Mouse (Mus musculus) intestine, embryonic 14.5 days (tissue): ENCODE results near the gene Stradb. TPM values are rescaled to one million over a fixed set of nuclear protein-coding genes. Genes with fewer than 3 reads are reported as not detected.

ENCODE experiments used
- ATAC-seq: fragments of 200-750 bp; cut with Nextera tagmentation; replicated peaks from 2 replicates; pipeline ENCODE4 v1.8.0; 2017; ENCODE audit warnings: low read depth, moderate number of reproducible peaks, moderate TSS enrichment, moderate library complexity; ENCODE audit not compliant: low FRiP score, low TSS enrichment
- DNase-seq: peaks from one replicate; pipeline ENCODE4 v3.0.0-alpha.2; 2018; ENCODE audit warnings: low spot score
- H3K27ac ChIP-seq: fragments of 300-500 bp; sonication (generic); 2 replicates; pipeline ENCODE4 v1.5.1; 2014; ENCODE audit warnings: low read depth, mild to moderate bottlenecking, control low read depth
- H3K27me3 ChIP-seq: fragments of 300-500 bp; sonication (generic); replicated peaks from 2 replicates; pipeline ENCODE4 v1.6.1; 2014; ENCODE audit warnings: low read length, control low read depth; ENCODE audit not compliant: control insufficient read depth, insufficient read depth
- H3K36me3 ChIP-seq: fragments of 300-500 bp; sonication (generic); 2 replicates; pipeline ENCODE4 v1.6.1; 2014; ENCODE audit warnings: low read length, control low read depth; ENCODE audit not compliant: control insufficient read depth, insufficient read depth
- H3K4me1 ChIP-seq: fragments of 300-500 bp; sonication (generic); replicated peaks from 2 replicates; pipeline ENCODE4 v1.6.1; 2014; ENCODE audit warnings: low read length, control low read depth, mixed read lengths; ENCODE audit not compliant: control insufficient read depth, insufficient read depth
- H3K4me2 ChIP-seq: fragments of 300-500 bp; sonication (generic); 2 replicates; pipeline ENCODE4 v1.6.1; 2014; ENCODE audit warnings: low read length
- H3K4me3 ChIP-seq: fragments of 300-500 bp; sonication (generic); 2 replicates; pipeline ENCODE4 v1.5.1; 2014; ENCODE audit warnings: low read depth, low read length, control low read depth, mixed read lengths
- H3K9ac ChIP-seq: fragments of 300-500 bp; sonication (generic); 2 replicates; pipeline ENCODE4 v1.6.1; 2014; ENCODE audit warnings: mild to moderate bottlenecking, low read length
- H3K9me3 ChIP-seq: fragments of 300-500 bp; sonication (generic); 2 replicates; pipeline ENCODE4 v1.6.1; 2016; ENCODE audit warnings: low read length, control low read depth; ENCODE audit not compliant: control insufficient read depth
- WGBS: fragments of 180-500 bp; shearing (Covaris S2); extraction: QIAGEN DNeasy Blood & Tissue Kit; methylation state at CpG from one replicate; pipeline ENCODE4 v1.1.7; 2014; 5-methylcytosine and 5-hydroxymethylcytosine counted together
- polyA plus RNA-seq: library from polyadenylated mRNA; unstranded; fragments of >200 nt; fragmentation: Nextera tagmentation; extraction: Ambion mirVana; gene quantifications from 2 replicates; pipeline ENCODE4 v1.2.1, GENCODE M21; 2014

Stradb gene
- polyA plus RNA-seq, 1 experiment from 2014 or later = 26.4 TPM

GRCm38 (mm10) chr1:58950899-58951648, 22.2 kb upstream of the Stradb start:
- peaks cover 32% of the 10 kb centered on the region for H3K4me1 ChIP-seq
- no peak overlapping the region for H3K4me2 ChIP-seq
- ATAC-seq (peak; percentile 81; the same call in 1 of the 2 replicates), DNase-seq (peak; percentile 57)
- H3K27me3 ChIP-seq = no peaks in the 10 kb centered on the region
- no peaks in the 10 kb centered on the region for H3K9me3 ChIP-seq
- no peak overlapping the region for H3K4me3 ChIP-seq
- peaks cover 3% of the 10 kb centered on the region for H3K36me3 ChIP-seq
- WGBS = 10% methylated on average over 8 of the region's 8 CpGs
- no peak overlapping the region for H3K9ac ChIP-seq
- 0 out of 2 replicates have a peak overlapping the region, but pooled peaks have one; percentile 22 for H3K27ac ChIP-seq

- ATAC-seq = no peak
- H3K4me2 ChIP-seq = no peak overlapping the region
- WGBS = 72% methylated on average over 4 of the region's 4 CpGs
- DNase-seq = no peak
- H3K27ac ChIP-seq = peak overlapping the region; percentile 30; the same call in 1 of the 2 replicates
- H3K9me3 ChIP-seq = no peaks in the 10 kb centered on the region
- no peaks in the 10 kb centered on the region for H3K36me3 ChIP-seq
- H3K27me3 ChIP-seq = no peaks in the 10 kb centered on the region
- H3K4me1 ChIP-seq = peaks cover 32% of the 10 kb centered on the region
- H3K9ac ChIP-seq = no peak overlapping the region
- H3K4me3 ChIP-seq = no peak overlapping the region
These were observed 21.5 kb upstream of the Stradb start for GRCm38 (mm10) chr1:58951841-58952240.

GRCm38 (mm10) chr1:58952526-58952925, 20.8 kb upstream of the Stradb start:
- no peak overlapping the region for H3K4me2 ChIP-seq
- H3K9ac ChIP-seq = no peak overlapping the region
- H3K4me1 ChIP-seq = peaks cover 36% of the 10 kb centered on the region
- no peak overlapping the region for H3K27ac ChIP-seq
- no peaks in the 10 kb centered on the region for H3K36me3 ChIP-seq
- DNase-seq = no peak
- H3K27me3 ChIP-seq = no peaks in the 10 kb centered on the region
- WGBS = 88% methylated on average over 5 of the region's 5 CpGs
- H3K9me3 ChIP-seq = no peaks in the 10 kb centered on the region
- no peak for ATAC-seq
- no peak overlapping the region for H3K4me3 ChIP-seq

- ATAC-seq (no peak), DNase-seq (no peak)
- no peaks in the 10 kb centered on the region for H3K36me3 ChIP-seq
- no peak overlapping the region for H3K4me3 ChIP-seq
- 27% methylated on average over 4 of the region's 4 CpGs for WGBS
- no peaks in the 10 kb centered on the region for H3K27me3 ChIP-seq
- H3K9ac ChIP-seq = no peak overlapping the region
- H3K9me3 ChIP-seq = no peaks in the 10 kb centered on the region
- peaks cover 36% of the 10 kb centered on the region for H3K4me1 ChIP-seq
- no peak overlapping the region for H3K4me2 ChIP-seq
- no peak overlapping the region for H3K27ac ChIP-seq
These were observed 20.3 kb upstream of the Stradb start for GRCm38 (mm10) chr1:58952997-58953396.

- Histone ChIP-seq H3K27ac (no peak overlapping the region), H3K36me3 (no peaks in the 10 kb centered on the region), H3K4me2 (no peak overlapping the region), H3K4me3 (no peak overlapping the region), H3K27me3 (no peaks in the 10 kb centered on the region), H3K9ac (no peak overlapping the region), H3K4me1 (peaks cover 36% of the 10 kb centered on the region), H3K9me3 (no peaks in the 10 kb centered on the region)
- ATAC-seq (no peak), DNase-seq (no peak)
- 82% methylated on average over 9 of the region's 9 CpGs for WGBS
These were observed 19.5 kb upstream of the Stradb start for GRCm38 (mm10) chr1:58953686-58954434.

- ATAC-seq (no peak), DNase-seq (no peak)
- Histone ChIP-seq H3K27me3 (no peaks in the 10 kb centered on the region), H3K27ac (no peak overlapping the region), H3K4me2 (no peak overlapping the region), H3K9ac (no peak overlapping the region), H3K4me1 (peaks cover 36% of the 10 kb centered on the region), H3K4me3 (no peak overlapping the region), H3K36me3 (no peaks in the 10 kb centered on the region), H3K9me3 (no peaks in the 10 kb centered on the region)
- 75% methylated on average over 8 of the region's 8 CpGs for WGBS
These were observed 18.5 kb upstream of the Stradb start for GRCm38 (mm10) chr1:58954578-58955410.

GRCm38 (mm10) chr1:58955716-58956115, 17.6 kb upstream of the Stradb start:
- Histone ChIP-seq H3K9me3 (no peaks in the 10 kb centered on the region), H3K9ac (no peak overlapping the region), H3K4me2 (no peak overlapping the region), H3K36me3 (no peaks in the 10 kb centered on the region), H3K27ac (no peak overlapping the region), H3K27me3 (no peaks in the 10 kb centered on the region), H3K4me3 (no peak overlapping the region), H3K4me1 (peaks cover 30% of the 10 kb centered on the region)
- no peak for ATAC-seq
- 72% methylated on average over 3 of the region's 3 CpGs for WGBS
- no peak for DNase-seq

- DNase-seq (no peak), ATAC-seq (no peak)
- H3K27ac ChIP-seq = no peak overlapping the region
- H3K27me3 ChIP-seq = no peaks in the 10 kb centered on the region
- no peaks in the 10 kb centered on the region for H3K9me3 ChIP-seq
- H3K36me3 ChIP-seq = no peaks in the 10 kb centered on the region
- H3K4me1 ChIP-seq = peaks cover 25% of the 10 kb centered on the region
- H3K4me2 ChIP-seq = no peak overlapping the region
- H3K4me3 ChIP-seq = no peak overlapping the region
- H3K9ac ChIP-seq = no peak overlapping the region
- 73% methylated on average over 9 of the region's 9 CpGs for WGBS
These were observed 17.1 kb upstream of the Stradb start for GRCm38 (mm10) chr1:58956229-58956628.
